Mouse (Mus musculus) heart, embryonic 12.5 days (tissue): ENCODE results near the gene Tenm4. TPM values are rescaled to one million over a fixed set of nuclear protein-coding genes. Genes with fewer than 3 reads are reported as not detected.

Experiments
- ATAC-seq: fragments of 200-750 bp; cut with Nextera tagmentation; 2 replicates; pipeline ENCODE4 v1.8.0; 2017; ENCODE audit warnings: moderate TSS enrichment, moderate library complexity; ENCODE audit not compliant: insufficient number of reproducible peaks, low FRiP score
- H3K27ac ChIP-seq: fragments of 300-500 bp; sonication (generic); 2 replicates; pipeline ENCODE4 v1.5.1; 2016; ENCODE audit warnings: mild to moderate bottlenecking, moderate library complexity; ENCODE audit not compliant: poor library complexity, severe bottlenecking
- H3K27me3 ChIP-seq: fragments of 300-500 bp; sonication (generic); replicated peaks from 2 replicates; pipeline ENCODE4 v1.6.1; 2016; ENCODE audit warnings: mild to moderate bottlenecking, moderate library complexity
- H3K36me3 ChIP-seq: fragments of 300-500 bp; sonication (generic); 2 replicates; pipeline ENCODE4 v1.6.1; 2016; ENCODE audit warnings: mild to moderate bottlenecking, moderate library complexity
- H3K4me1 ChIP-seq: fragments of 300-500 bp; sonication (generic); replicated peaks from 2 replicates; pipeline ENCODE4 v1.6.1; 2016; ENCODE audit warnings: mild to moderate bottlenecking
- H3K4me2 ChIP-seq: fragments of 300-500 bp; sonication (generic); 2 replicates; pipeline ENCODE4 v1.6.1; 2016; ENCODE audit warnings: mild to moderate bottlenecking, moderate library complexity
- H3K4me3 ChIP-seq: fragments of 300-500 bp; sonication (generic); 2 replicates; pipeline ENCODE4 v1.5.1; 2016; ENCODE audit warnings: mild to moderate bottlenecking
- H3K9ac ChIP-seq: fragments of 300-500 bp; sonication (generic); 2 replicates; pipeline ENCODE4 v1.6.1; 2016; ENCODE audit warnings: mild to moderate bottlenecking, moderate library complexity
- H3K9me3 ChIP-seq: fragments of 300-500 bp; sonication (generic); replicated peaks from 2 replicates; pipeline ENCODE4 v1.6.1; 2016; ENCODE audit warnings: mild to moderate bottlenecking, moderate library complexity
- WGBS: fragments of 180-500 bp; shearing (Covaris S2); methylation state at CpG from one replicate; pipeline ENCODE4 v1.1.7; 2016; 5-methylcytosine and 5-hydroxymethylcytosine counted together
- polyA plus RNA-seq: library from polyadenylated mRNA; unstranded; fragments of >200 nt; fragmentation: Nextera tagmentation; extraction: Ambion mirVana; gene quantifications from 2 replicates; pipeline ENCODE4 v1.2.1, GENCODE M21; 2016

Gene Tenm4
- polyA plus RNA-seq, 1 experiment from 2014 or later, result 10.2 TPM

DNA sequence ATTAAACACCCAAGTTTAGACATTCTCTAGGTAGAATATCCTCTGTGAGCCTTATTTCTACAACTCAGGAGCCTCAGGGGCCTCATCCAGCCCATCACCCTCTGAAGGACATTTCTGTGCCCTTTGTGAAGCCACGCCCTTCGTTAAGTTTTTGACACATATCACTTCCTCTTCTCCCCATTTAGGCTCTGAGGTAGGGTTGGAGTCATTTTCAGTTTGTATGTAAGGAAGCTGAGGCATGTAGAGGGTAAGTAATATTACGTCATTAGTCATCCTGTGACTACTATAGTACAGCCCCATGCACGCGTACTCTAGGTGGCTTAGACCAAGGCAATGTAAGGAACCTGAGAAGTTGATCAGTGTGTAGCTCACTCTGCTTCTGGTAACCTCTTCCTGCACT is 124.9 kb downstream of the Tenm4 start:
- no peak for ATAC-seq

DNA sequence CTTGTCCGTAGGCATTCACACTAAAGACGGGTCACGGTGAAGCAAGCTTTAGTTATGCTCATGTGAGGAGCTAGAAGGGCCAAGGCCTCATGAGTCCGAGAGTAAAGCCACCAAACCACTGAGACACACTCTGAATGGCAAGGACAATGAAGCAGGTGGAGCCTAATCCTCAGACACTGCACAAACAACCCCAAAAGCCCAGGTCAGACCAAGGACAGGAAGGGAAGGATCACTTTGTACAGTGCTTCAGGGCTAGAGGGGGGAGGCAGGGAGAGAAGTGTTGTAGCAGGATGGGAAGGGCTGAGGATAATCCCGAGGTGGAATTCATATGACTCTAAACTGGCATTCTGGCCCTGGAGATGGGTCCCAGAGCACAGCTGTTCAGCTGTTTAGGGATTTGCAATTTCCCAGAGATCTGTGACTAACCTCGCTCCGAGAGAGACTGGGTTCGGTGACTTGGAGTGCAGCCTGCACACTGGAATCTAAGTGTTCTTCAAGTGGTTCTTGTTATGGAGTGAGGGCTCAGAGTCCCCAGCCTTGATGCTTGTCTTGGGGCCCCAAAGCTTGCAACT is 129.9 kb downstream of the Tenm4 start:
- ATAC-seq, result no peak
- Histone ChIP-seq H3K4me1 (peaks cover 8% of the 10 kb centered on the region; the same call in 1 of the 2 replicates), H3K27ac (no peak overlapping the region), H3K4me2 (no peak overlapping the region), H3K27me3 (no peaks in the 10 kb centered on the region), H3K36me3 (no peaks in the 10 kb centered on the region), H3K4me3 (no peak overlapping the region), H3K9ac (no peak overlapping the region), H3K9me3 (no peaks in the 10 kb centered on the region)
- 72% methylated on average over 8 of the region's 8 CpGs for whole genome bisulfite sequencing

More for the DNA sequence above, 124.9 kb downstream of the Tenm4 start:
- no peak overlapping the region for H3K27ac ChIP-seq
- no peak overlapping the region for H3K4me3 ChIP-seq
- 89% methylated on average over 5 of the region's 5 CpGs for WGBS
- no peak overlapping the region for H3K9ac ChIP-seq
- no peak overlapping the region for H3K4me2 ChIP-seq
- H3K4me1 ChIP-seq, result no peaks in the 10 kb centered on the region
- no peaks in the 10 kb centered on the region for H3K27me3 ChIP-seq
- no peaks in the 10 kb centered on the region for H3K9me3 ChIP-seq
- H3K36me3 ChIP-seq, result no peaks in the 10 kb centered on the region

DNA sequence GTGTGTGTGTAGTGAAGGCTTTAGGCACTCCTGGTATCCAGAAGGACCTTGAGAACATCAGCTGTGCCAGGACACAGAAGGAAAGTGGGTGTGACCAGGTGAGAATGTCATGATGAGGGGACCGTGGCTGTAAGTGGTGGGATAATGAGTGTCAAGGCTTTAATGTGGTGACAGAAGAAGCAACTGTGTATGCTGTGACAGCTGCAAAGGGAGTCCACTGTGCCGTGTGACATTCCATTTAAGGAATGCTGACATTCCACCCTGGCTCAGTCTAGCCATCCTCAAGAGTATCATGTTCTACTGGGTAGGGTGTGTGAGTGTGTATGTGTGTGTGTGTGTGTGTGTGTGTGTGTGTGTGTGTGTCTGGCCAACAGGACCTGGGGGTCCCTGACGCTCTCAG is 130.8 kb downstream of the Tenm4 start:
- no peak overlapping the region for H3K9ac ChIP-seq
- no peak overlapping the region for H3K4me2 ChIP-seq
- peaks cover 8% of the 10 kb centered on the region; the same call in 1 of the 2 replicates for H3K4me1 ChIP-seq
- no peaks in the 10 kb centered on the region for H3K9me3 ChIP-seq
- 44% methylated on average over 3 of the region's 3 CpGs for WGBS
- H3K27ac ChIP-seq, result no peak overlapping the region
- ATAC-seq, result no peak
- no peaks in the 10 kb centered on the region for H3K27me3 ChIP-seq
- no peak overlapping the region for H3K4me3 ChIP-seq
- no peaks in the 10 kb centered on the region for H3K36me3 ChIP-seq

DNA sequence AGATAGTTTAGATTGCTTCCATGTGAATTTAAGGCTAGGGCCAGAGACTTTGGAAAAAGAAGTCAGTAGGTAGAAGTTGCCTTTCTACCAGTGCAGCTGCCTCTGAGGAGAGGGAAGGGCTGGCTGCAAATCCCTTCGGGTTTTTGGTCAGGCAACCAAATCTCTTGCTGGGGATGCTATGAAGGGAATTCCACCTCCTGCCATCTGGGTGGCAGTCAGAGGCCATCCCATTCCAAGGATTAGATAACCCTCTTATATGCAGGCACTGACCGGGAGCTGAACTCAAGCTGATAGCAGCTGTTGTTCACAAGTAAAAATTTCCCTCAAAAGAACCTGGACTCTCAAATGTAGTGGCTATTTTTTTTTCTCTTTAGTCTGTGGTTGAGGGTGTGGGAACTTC is 132.9 kb downstream of the Tenm4 start:
- Histone ChIP-seq H3K27me3 (no peaks in the 10 kb centered on the region), H3K27ac (no peak overlapping the region), H3K36me3 (no peaks in the 10 kb centered on the region), H3K9me3 (no peaks in the 10 kb centered on the region), H3K4me3 (no peak overlapping the region), H3K9ac (no peak overlapping the region), H3K4me1 (peaks cover 8% of the 10 kb centered on the region; the same call in 1 of the 2 replicates), H3K4me2 (no peak overlapping the region)
- ATAC-seq, result no peak
- 10% methylated on average over 2 of the region's 2 CpGs for WGBS

DNA sequence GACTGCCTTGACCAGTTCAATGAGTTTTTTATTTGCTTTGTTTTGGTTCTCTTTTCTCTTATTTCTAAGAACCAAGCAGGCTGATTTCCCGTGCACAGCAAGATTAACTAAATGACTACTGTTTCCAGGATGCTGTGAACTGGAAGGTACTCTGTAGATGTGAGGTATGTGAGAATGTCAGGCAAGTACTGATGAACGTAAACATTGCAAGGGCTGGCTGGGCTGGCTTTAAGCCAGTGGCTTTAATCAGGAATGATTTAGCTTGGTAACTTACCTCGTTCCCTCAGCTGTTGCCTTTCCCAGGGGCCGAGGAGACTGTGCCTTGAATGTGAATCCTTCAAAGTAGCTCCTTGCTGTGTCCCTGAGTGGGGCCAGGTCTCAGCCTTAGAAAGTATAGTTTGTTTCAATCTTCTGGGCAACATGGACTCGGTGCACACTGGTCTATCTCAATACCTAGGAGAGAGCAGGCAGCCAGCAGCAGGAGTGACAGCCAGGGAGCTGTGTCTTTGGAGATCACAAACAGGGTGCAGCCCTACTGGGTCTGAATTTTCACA is 134.4 kb downstream of the Tenm4 start:
- Histone ChIP-seq H3K4me2 (no peak overlapping the region), H3K9ac (no peak overlapping the region), H3K27me3 (no peaks in the 10 kb centered on the region), H3K4me3 (no peak overlapping the region), H3K9me3 (no peaks in the 10 kb centered on the region), H3K36me3 (no peaks in the 10 kb centered on the region), H3K27ac (no peak overlapping the region), H3K4me1 (peaks cover 8% of the 10 kb centered on the region; the same call in 1 of the 2 replicates)
- 46% methylated on average over 5 of the region's 5 CpGs for WGBS
- no peak for ATAC-seq

DNA sequence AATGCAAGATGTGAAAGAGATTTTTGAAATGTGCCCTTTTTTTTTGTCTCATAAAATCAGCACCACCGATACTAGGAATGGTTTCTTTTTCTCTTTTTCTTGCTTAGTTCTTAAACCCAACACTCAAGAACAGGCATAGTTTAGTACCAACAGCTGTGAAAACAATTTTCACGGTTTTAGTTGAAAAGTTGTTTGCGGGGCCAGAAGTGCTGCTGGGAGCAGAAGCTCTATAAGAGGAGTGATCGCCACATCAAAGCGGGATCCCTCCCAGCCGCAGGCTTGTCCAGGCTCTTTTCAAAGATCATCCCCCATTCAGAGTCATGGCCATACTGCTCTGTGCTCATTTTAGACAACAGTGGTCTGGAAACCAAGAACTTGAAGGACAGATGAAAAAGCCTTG is 137.1 kb downstream of the Tenm4 start:
- Histone ChIP-seq H3K27me3 (no peaks in the 10 kb centered on the region), H3K9me3 (no peaks in the 10 kb centered on the region), H3K4me1 (peaks cover 8% of the 10 kb centered on the region; the same call in 1 of the 2 replicates), H3K36me3 (no peaks in the 10 kb centered on the region), H3K4me3 (no peak overlapping the region), H3K9ac (no peak overlapping the region), H3K4me2 (no peak overlapping the region), H3K27ac (no peak overlapping the region)
- WGBS, result 76% methylated on average over 6 of the region's 6 CpGs
- no peak for ATAC-seq

DNA sequence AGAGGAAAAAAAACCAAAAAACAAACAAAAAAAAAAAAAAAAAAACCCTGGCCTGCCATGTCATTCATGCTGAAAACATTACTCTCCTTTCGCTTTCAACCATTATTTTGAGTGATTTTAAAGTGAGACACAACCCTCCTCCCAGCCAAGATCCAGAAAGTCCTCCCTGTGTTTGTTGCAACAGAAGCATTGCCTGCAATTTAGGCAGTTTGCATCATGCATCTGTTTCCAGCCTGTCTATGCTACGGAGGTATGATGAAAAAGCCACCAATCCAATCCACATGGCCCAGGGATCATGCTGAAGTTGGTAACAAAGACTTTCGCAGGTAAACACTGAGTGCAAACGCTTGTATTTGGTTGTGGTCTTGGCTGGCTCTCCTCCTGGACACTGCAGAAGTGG is 158.3 kb downstream of the Tenm4 start:
- H3K36me3 ChIP-seq, result no peaks in the 10 kb centered on the region
- H3K9me3 ChIP-seq, result peaks cover 8% of the 10 kb centered on the region; the same call in 1 of the 2 replicates
- no peak overlapping the region for H3K9ac ChIP-seq
- H3K27me3 ChIP-seq, result no peaks in the 10 kb centered on the region
- no peak overlapping the region for H3K27ac ChIP-seq
- no peak for ATAC-seq
- H3K4me1 ChIP-seq, result no peaks in the 10 kb centered on the region
- WGBS, result 76% methylated on average over 4 of the region's 4 CpGs
- no peak overlapping the region for H3K4me2 ChIP-seq
- H3K4me3 ChIP-seq, result no peak overlapping the region

DNA sequence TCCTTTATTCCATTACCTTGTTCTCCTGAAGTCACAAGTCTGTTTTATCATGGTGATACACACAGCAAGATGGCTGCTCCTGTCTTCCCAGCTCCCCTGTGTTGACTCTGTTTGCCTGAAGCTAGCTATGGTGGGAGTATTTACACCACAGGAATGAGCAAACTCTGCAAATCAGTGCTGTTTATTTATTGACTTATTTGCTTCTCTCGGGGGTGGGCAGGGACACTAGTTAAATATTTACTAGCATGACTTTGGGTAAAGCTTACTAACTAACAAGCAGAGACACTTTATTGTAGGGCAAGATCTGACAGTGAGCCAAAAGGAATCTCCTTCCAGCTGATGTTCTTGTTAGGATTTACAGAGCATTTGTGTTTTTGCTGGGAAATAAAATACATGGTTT is 160.1 kb downstream of the Tenm4 start:
- WGBS, result 71% methylated on average over 1 of the region's 1 CpGs
- Histone ChIP-seq H3K4me3 (no peak overlapping the region), H3K9me3 (no peaks in the 10 kb centered on the region), H3K4me1 (no peaks in the 10 kb centered on the region), H3K27ac (no peak overlapping the region), H3K36me3 (no peaks in the 10 kb centered on the region), H3K27me3 (no peaks in the 10 kb centered on the region), H3K4me2 (no peak overlapping the region), H3K9ac (no peak overlapping the region)
- ATAC-seq, result no peak

DNA sequence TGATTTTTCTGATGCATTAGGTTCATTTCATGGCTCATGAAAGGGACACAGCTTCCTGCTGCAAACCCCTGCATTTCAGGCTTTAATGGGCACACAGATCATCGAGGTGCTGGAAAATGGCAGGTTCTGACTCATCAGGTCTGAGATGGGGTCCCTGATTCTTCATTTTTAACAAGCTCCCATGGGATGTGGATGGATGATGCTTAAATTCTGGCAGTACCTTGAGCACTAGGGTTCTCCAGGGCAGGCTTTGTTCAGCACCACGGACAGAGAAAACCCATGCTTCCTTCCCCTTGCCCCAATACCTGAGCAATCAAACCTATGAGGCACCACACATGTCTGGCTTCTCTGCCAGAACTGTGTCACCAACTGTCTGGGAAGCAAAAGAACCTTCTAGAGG is 163.3 kb downstream of the Tenm4 start:
- Histone ChIP-seq H3K27ac (no peak overlapping the region), H3K36me3 (no peaks in the 10 kb centered on the region), H3K4me2 (no peak overlapping the region), H3K4me3 (no peak overlapping the region), H3K9ac (no peak overlapping the region), H3K4me1 (no peaks in the 10 kb centered on the region), H3K27me3 (no peaks in the 10 kb centered on the region), H3K9me3 (no peaks in the 10 kb centered on the region)
- no peak for ATAC-seq
- WGBS, result 21% methylated on average over 2 of the region's 2 CpGs

DNA sequence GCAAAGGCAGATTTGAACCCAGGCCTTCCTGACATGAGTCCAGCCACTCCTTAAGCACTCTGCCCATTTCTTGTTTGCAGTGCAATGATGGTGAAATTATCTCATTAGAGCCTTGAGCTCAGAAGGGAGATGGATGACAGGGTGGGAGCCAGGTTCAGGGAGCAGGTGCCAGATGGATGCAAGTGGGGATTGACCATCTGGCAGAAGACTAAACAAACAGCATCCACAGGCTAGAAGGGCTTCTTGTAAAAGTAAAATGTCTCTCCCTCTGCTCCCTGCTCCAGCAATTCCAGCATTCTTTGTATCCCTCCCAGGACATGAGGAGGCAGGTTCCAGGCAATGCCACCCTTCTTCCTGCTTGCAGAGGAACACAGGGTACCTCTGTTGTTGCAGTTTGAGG is 165.3 kb downstream of the Tenm4 start:
- H3K36me3 ChIP-seq, result no peaks in the 10 kb centered on the region
- no peak overlapping the region for H3K4me2 ChIP-seq
- no peaks in the 10 kb centered on the region for H3K4me1 ChIP-seq
- 0 out of 2 replicates have a peak, but pooled peaks cover 7% of the 10 kb centered on the region for H3K27me3 ChIP-seq
- H3K9ac ChIP-seq, result no peak overlapping the region
- no peak overlapping the region for H3K27ac ChIP-seq
- H3K4me3 ChIP-seq, result no peak overlapping the region
- no peaks in the 10 kb centered on the region for H3K9me3 ChIP-seq
- no peak for ATAC-seq

DNA sequence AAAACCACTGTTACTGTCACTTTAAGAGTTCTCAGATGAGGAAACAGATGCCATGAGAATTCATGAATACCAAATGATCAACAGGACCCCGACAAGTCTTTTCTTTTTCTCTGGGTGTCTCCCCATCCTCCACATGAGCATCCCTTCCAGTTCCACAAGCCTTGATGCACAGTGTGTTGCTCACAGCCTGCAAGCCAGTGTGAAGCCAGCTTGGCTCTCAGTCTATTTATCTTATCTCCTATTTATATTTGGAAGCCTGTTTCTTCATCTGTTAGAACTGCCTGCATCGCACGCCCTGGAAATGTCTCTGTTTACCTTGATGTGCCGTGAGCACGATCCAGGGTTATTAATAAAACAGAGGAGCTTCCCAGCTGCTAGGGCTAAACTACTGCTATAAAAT is 169.8 kb downstream of the Tenm4 start:
- no peak overlapping the region for H3K27ac ChIP-seq
- H3K27me3 ChIP-seq, result 0 out of 2 replicates have a peak, but pooled peaks cover 7% of the 10 kb centered on the region
- no peak overlapping the region for H3K9ac ChIP-seq
- H3K9me3 ChIP-seq, result no peaks in the 10 kb centered on the region
- no peaks in the 10 kb centered on the region for H3K36me3 ChIP-seq
- no peak for ATAC-seq
- no peak overlapping the region for H3K4me3 ChIP-seq
- H3K4me2 ChIP-seq, result no peak overlapping the region
- 59% methylated on average over 5 of the region's 5 CpGs for WGBS
- no peaks in the 10 kb centered on the region for H3K4me1 ChIP-seq

DNA sequence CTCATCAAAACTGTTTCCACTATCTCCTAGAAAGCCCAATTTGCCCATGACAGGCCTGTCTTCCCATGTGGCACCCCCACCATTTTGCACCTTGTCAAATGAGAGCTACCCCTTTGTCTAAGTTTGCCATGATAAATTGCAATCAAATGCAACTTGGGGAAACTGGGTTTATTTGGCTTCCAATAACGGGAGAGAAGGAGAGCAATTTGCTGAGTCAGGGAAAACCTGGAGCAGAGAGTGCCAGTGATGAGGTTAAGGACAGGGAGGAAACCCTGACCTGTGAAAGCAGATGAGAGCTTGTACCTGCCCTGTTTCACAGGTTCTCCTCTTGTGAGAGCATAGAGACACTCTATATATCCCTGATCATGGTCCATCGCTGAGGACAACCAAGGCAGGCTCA is 170.4 kb downstream of the Tenm4 start:
- no peaks in the 10 kb centered on the region for H3K9me3 ChIP-seq
- no peak overlapping the region for H3K9ac ChIP-seq
- H3K36me3 ChIP-seq, result no peaks in the 10 kb centered on the region
- H3K27me3 ChIP-seq, result 0 out of 2 replicates have a peak, but pooled peaks cover 7% of the 10 kb centered on the region
- H3K4me3 ChIP-seq, result no peak overlapping the region
- no peak for ATAC-seq
- WGBS, result 80% methylated on average over 2 of the region's 2 CpGs
- H3K27ac ChIP-seq, result no peak overlapping the region
- H3K4me2 ChIP-seq, result no peak overlapping the region
- no peaks in the 10 kb centered on the region for H3K4me1 ChIP-seq
